Comparison of ENCODE assay signal across 12 mouse cellular contexts in genomic region chr14:79021725-79022124, GRCm38 (mm10).
DNase-seq lines count a peak whose midpoint lies in the region; ATAC-seq lines count a peak whose summit lies in the region.
"Had no signal": no experiment of that assay in that cellular context is flagged by ENCODE, and none has a peak within 500 bp of the region (broad histone marks: within the 10 kb centered on the region; RNA-seq: fewer than 3 reads in every experiment).

No protein-coding gene starts in this region.

- H3K36me3 ChIP-seq in hindbrain, embryonic 15.5 days = no peaks in the 10 kb centered on the region
- H3K36me3 ChIP-seq: limb, embryonic 12.5 days had no signal

- DNase-seq in kidney, adult 11 months = peak; percentile 17
- DNase-seq in kidney, postnatal 10 days = no peak
- peak; percentile 32 for DNase-seq in ES-CJ7 (ENCODE audit: low read depth, low spot score)
- peak; percentile 5 for DNase-seq in adipocyte (ENCODE audit: low spot score)
- DNase-seq in lung, postnatal 10 days = no peak
- no peak for DNase-seq in heart, adult 18-20 months
- no peak for DNase-seq in layer of hippocampus, postnatal 25 days (ENCODE audit: extremely low spot score in 1 of 2, low spot score in 1 of 2)
- DNase-seq: cerebellum, postnatal 36 days; gastrocnemius, postnatal 10 days had no signal

- 0 out of 2 replicates have a peak overlapping the region, but pooled peaks have one; percentile 17 for H3K27ac ChIP-seq in hindbrain, embryonic 15.5 days (replicated peaks)

- WGBS in hindbrain, embryonic 15.5 days = 22% methylated on average over 7 of the region's 7 CpGs

- no peak for ATAC-seq in hindbrain, embryonic 15.5 days (ENCODE audit: low FRiP score, low read depth)

- H3K27me3 ChIP-seq in hindbrain, embryonic 15.5 days = no peaks in the 10 kb centered on the region
- H3K27me3 ChIP-seq: limb, embryonic 12.5 days had no signal

- H3K9me3 ChIP-seq in hindbrain, embryonic 15.5 days = no peaks in the 10 kb centered on the region
- H3K9me3 ChIP-seq: limb, embryonic 12.5 days had no signal

- H3K4me3 ChIP-seq in hindbrain, embryonic 15.5 days = no peak overlapping the region
- H3K4me3 ChIP-seq: limb, embryonic 12.5 days; myocyte had no signal

- H3K4me2 ChIP-seq in hindbrain, embryonic 15.5 days = no peak overlapping the region
- H3K4me2 ChIP-seq: limb, embryonic 12.5 days had no signal

- H3K9ac ChIP-seq in hindbrain, embryonic 15.5 days = no peak overlapping the region
- H3K9ac ChIP-seq: limb, embryonic 12.5 days had no signal

- peaks cover 8% of the 10 kb centered on the region for H3K4me1 ChIP-seq in hindbrain, embryonic 15.5 days (replicated peaks)

Comparison
In these comparisons a context has a peak if more than half of its experiments do, and no peak if none do; other contexts are left out.
1. DNase-seq: peak in kidney, adult 11 months (single experiment), ES-CJ7 (single experiment) and adipocyte (single experiment); none in kidney, postnatal 10 days (single experiment), lung, postnatal 10 days (single experiment), heart, adult 18-20 months (0 of 2) and layer of hippocampus, postnatal 25 days (0 of 2).